Mouse (Mus musculus) CH12.LX (cell line): Measurements from ENCODE around the gene Cdkn2d. TPM values are rescaled to one million over a fixed set of nuclear protein-coding genes. Genes with fewer than 3 reads are reported as not detected.

Source experiments
- BHLHE40 ChIP-seq: IDR thresholded peaks from 2 replicates; pipeline ENCODE4 v1.6.1; 2011; ENCODE audit warnings: mild to moderate bottlenecking, low read depth, low read length, improper control_type of control experiment
- CHD2 ChIP-seq: IDR thresholded peaks from 2 replicates; pipeline ENCODE4 v1.6.1; 2011; ENCODE audit warnings: low read length, improper control_type of control experiment
- JUN ChIP-seq: IDR thresholded peaks from 2 replicates; pipeline ENCODE4 v1.6.1; 2011; ENCODE audit warnings: low read depth, mild to moderate bottlenecking, low read length, improper control_type of control experiment, moderate library complexity; ENCODE audit not compliant: insufficient read depth
- MAFK ChIP-seq: IDR thresholded peaks from 2 replicates; pipeline ENCODE4 v1.6.1; 2011; ENCODE audit warnings: low read length, improper control_type of control experiment; ENCODE audit not compliant: insufficient replicate concordance
- PAX5 ChIP-seq: IDR thresholded peaks from 2 replicates; pipeline ENCODE4 v1.6.1; 2012; ENCODE audit warnings: low read length, inconsistent platforms, mixed read lengths
- POLR2A ChIP-seq: IDR thresholded peaks from 2 replicates; pipeline ENCODE4 v1.6.1; 2011; ENCODE audit warnings: low read depth, mild to moderate bottlenecking, improper control_type of control experiment, low read length
- POLR2AphosphoS2 ChIP-seq: IDR thresholded peaks from 2 replicates; pipeline ENCODE4 v1.6.1; 2011; ENCODE audit warnings: low read depth, low read length, improper control_type of control experiment
- RCOR1 ChIP-seq: conservative IDR thresholded peaks from 2 replicates; pipeline ENCODE4 v1.6.1; 2012; ENCODE audit warnings: low read depth, mild to moderate bottlenecking, inconsistent platforms, low read length, improper control_type of control experiment
- SIN3A ChIP-seq: IDR thresholded peaks from 2 replicates; pipeline ENCODE4 v1.6.1; 2012; ENCODE audit warnings: low read length, improper control_type of control experiment, inconsistent platforms
- SMC3 ChIP-seq: IDR thresholded peaks from 2 replicates; pipeline ENCODE4 v1.6.1; 2011; ENCODE audit warnings: low read depth, low read length, improper control_type of control experiment
- TBP ChIP-seq: conservative IDR thresholded peaks from 2 replicates; pipeline ENCODE4 v1.6.1; 2011; ENCODE audit warnings: low read depth, low read length, improper control_type of control experiment
- ZNF384 ChIP-seq: IDR thresholded peaks from 2 replicates; pipeline ENCODE4 v1.6.1; 2012; ENCODE audit warnings: low read depth, low read length, improper control_type of control experiment, inconsistent platforms
- polyA plus RNA-seq: library from polyadenylated mRNA; unstranded; fragments of >175 nt; gene quantifications from 2 replicates; pipeline ENCODE4 v1.2.1, GENCODE M21; 2012; ENCODE audit warnings: low read depth; ENCODE audit not compliant: insufficient read length
- total RNA-seq, 2 experiments: library from RNA; depleted of rRNA; stranded (reverse); fragments of 300-350 nt in 1 of 2; fragments of >200 nt in 1 of 2; gene quantifications; 2 replicates each; pipeline ENCODE4 v1.2.3; 2012 to 2014

The Cdkn2d gene
- total and polyA plus RNA-seq, 3 experiments: 2.9 to 12.6 (median 7.1) TPM

DNA sequence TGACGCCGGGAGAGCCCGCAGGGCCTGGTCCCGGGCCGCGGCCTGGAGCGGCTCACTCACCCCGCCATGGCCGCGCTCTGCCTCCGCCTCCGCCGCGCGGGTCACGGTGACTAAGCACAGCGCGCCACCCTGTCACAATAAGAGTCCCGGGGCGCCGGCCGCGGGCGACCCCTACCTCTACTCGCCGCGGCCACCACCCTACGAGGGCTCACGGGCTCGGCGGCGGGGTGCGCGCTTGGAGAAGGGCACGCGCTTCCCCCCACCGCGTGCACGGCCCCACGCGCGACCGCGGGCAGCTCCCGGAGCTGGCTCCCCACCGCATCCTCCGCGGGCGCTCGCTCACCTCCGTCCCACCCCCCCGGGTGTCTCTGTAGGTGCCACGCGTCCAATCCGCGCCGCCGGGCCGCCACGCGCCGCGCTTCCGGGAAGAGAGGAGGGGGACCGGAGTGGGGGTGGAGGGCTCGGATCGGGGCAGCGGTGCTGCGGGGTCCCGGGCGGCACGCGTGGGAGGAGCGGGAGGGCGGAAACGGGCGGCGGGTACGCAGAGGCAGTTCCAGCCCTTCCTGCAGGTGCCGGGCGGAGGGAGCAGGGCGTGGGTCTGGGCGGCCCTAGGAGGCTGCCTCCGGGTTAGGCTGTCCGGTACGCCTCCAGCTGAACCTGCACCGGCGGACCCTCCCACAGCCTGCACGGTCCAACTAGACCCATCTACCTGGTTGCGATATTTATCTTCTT lies 52.3 kb downstream of the Cdkn2d start, which contains the start of gene Keap1 (continued):
- TF ChIP-seq TBP (no peak), POLR2AphosphoS2 (no peak), ZNF384 (no peak), SIN3A (peak; percentile 80), CHD2 (peak; percentile 28; the same call in 1 of the 2 replicates), POLR2A (peak; percentile 64), PAX5 (no peak), MAFK (peak; percentile 64; the same call in 1 of the 2 replicates), RCOR1 (no peak), SMC3 (no peak), BHLHE40 (peak; percentile 48; the same call in 1 of the 2 replicates), JUN (no peak)
- TF ChIP-seq, all 38 proteins: peak for 15

Other genes with a start within 250 kb of the Cdkn2d start
- gene Zglp1, start 224.3 kb downstream of the Cdkn2d start, total RNA-seq (2012; rRNA removed): 1.1 TPM in 1 of 2 replicates, not detected in the other
- 1.3 TPM in 1 of 2 replicates, not detected in the other for gene Zglp1, start 224.3 kb downstream of the Cdkn2d start, total RNA-seq (2014; rRNA removed)
- 0.87 and 0.98 TPM in 2 replicates for gene Zglp1, start 224.3 kb downstream of the Cdkn2d start, polyA plus RNA-seq
- 0.85 and 1.8 TPM in 2 replicates for gene Gm49373, start 218.3 kb downstream of the Cdkn2d start, total RNA-seq (2012; rRNA removed)
- 0.54 and 0.60 TPM in 2 replicates for gene Gm49373, start 218.3 kb downstream of the Cdkn2d start, total RNA-seq (2014; rRNA removed)
- gene Gm49373, start 218.3 kb downstream of the Cdkn2d start, polyA plus RNA-seq: 1.5 and 2.9 TPM in 2 replicates
- gene Fdx1l, start 217.8 kb downstream of the Cdkn2d start, total RNA-seq (2012; rRNA removed): 79.7 and 90.4 TPM in 2 replicates
- gene Fdx1l, start 217.8 kb downstream of the Cdkn2d start, total RNA-seq (2014; rRNA removed): 67.2 and 70.8 TPM in 2 replicates
- 105 and 112 TPM in 2 replicates for gene Fdx1l, start 217.8 kb downstream of the Cdkn2d start, polyA plus RNA-seq
- 20.6 and 30.5 TPM in 2 replicates for gene Gm38431, start 199.4 kb downstream of the Cdkn2d start, total RNA-seq (2012; rRNA removed)
- gene Gm38431, start 199.4 kb downstream of the Cdkn2d start, total RNA-seq (2014; rRNA removed): 0.26 and 1.1 TPM in 2 replicates
- gene Gm38431, start 199.4 kb downstream of the Cdkn2d start, polyA plus RNA-seq: 7.1 and 9.8 TPM in 2 replicates
- 30.8 and 31.3 TPM in 2 replicates for gene Raver1, start 199.4 kb downstream of the Cdkn2d start, total RNA-seq (2012; rRNA removed)
- 16.0 and 18.9 TPM in 2 replicates for gene Raver1, start 199.4 kb downstream of the Cdkn2d start, total RNA-seq (2014; rRNA removed)
- gene Raver1, start 199.4 kb downstream of the Cdkn2d start, polyA plus RNA-seq: 77.9 and 101 TPM in 2 replicates
- 64.3 and 80.0 TPM in 2 replicates for gene Tyk2, start 160.2 kb downstream of the Cdkn2d start, total RNA-seq (2012; rRNA removed)
- gene Tyk2, start 160.2 kb downstream of the Cdkn2d start, total RNA-seq (2014; rRNA removed): 39.0 and 40.6 TPM in 2 replicates
- 45.1 and 49.6 TPM in 2 replicates for gene Tyk2, start 160.2 kb downstream of the Cdkn2d start, polyA plus RNA-seq
- 227 and 230 TPM in 2 replicates for gene Cdc37, start 141.4 kb downstream of the Cdkn2d start, total RNA-seq (2012; rRNA removed)
- gene Cdc37, start 141.4 kb downstream of the Cdkn2d start, total RNA-seq (2014; rRNA removed): 84.1 and 87.2 TPM in 2 replicates
- gene Cdc37, start 141.4 kb downstream of the Cdkn2d start, polyA plus RNA-seq: 447 and 532 TPM in 2 replicates
- 4.1 and 4.8 TPM in 2 replicates for gene Pde4a, start 125.7 kb downstream of the Cdkn2d start, total RNA-seq (2012; rRNA removed)
- gene Pde4a, start 125.7 kb downstream of the Cdkn2d start, total RNA-seq (2014; rRNA removed): 1.2 and 1.7 TPM in 2 replicates
- gene Pde4a, start 125.7 kb downstream of the Cdkn2d start, polyA plus RNA-seq: 7.2 and 7.6 TPM in 2 replicates
- gene Keap1, start 52.0 kb downstream of the Cdkn2d start, total RNA-seq (2012; rRNA removed): 41.7 and 42.8 TPM in 2 replicates
- 16.2 and 18.4 TPM in 2 replicates for gene Keap1, start 52.0 kb downstream of the Cdkn2d start, total RNA-seq (2014; rRNA removed)
- 30.0 and 31.2 TPM in 2 replicates for gene Keap1, start 52.0 kb downstream of the Cdkn2d start, polyA plus RNA-seq
- gene S1pr5, start 43.0 kb downstream of the Cdkn2d start, total RNA-seq (2012; rRNA removed): not detected in 2 replicates
- not detected in 2 replicates for gene S1pr5, start 43.0 kb downstream of the Cdkn2d start, total RNA-seq (2014; rRNA removed)
- gene S1pr5, start 43.0 kb downstream of the Cdkn2d start, polyA plus RNA-seq: not detected in 2 replicates
- gene Atg4d, start 26.1 kb downstream of the Cdkn2d start, total RNA-seq (2012; rRNA removed): 13.5 and 14.3 TPM in 2 replicates
- 10.3 and 10.9 TPM in 2 replicates for gene Atg4d, start 26.1 kb downstream of the Cdkn2d start, total RNA-seq (2014; rRNA removed)
- 7.7 and 9.4 TPM in 2 replicates for gene Atg4d, start 26.1 kb downstream of the Cdkn2d start, polyA plus RNA-seq
- gene Kri1, start 3.4 kb downstream of the Cdkn2d start, total RNA-seq (2012; rRNA removed): 55.5 and 62.6 TPM in 2 replicates
- gene Kri1, start 3.4 kb downstream of the Cdkn2d start, total RNA-seq (2014; rRNA removed): 28.8 and 29.0 TPM in 2 replicates
- gene Kri1, start 3.4 kb downstream of the Cdkn2d start, polyA plus RNA-seq: 57.1 and 64.9 TPM in 2 replicates
- 1.4 and 2.6 TPM in 2 replicates for gene Ap1m2, start 20.9 kb upstream of the Cdkn2d start, total RNA-seq (2012; rRNA removed)
- gene Ap1m2, start 20.9 kb upstream of the Cdkn2d start, total RNA-seq (2014; rRNA removed): 0.51 TPM in 2 replicates
- 0.29 and 0.51 TPM in 2 replicates for gene Ap1m2, start 20.9 kb upstream of the Cdkn2d start, polyA plus RNA-seq
- 27.4 and 36.5 TPM in 2 replicates for gene Slc44a2, start 29.3 kb upstream of the Cdkn2d start, total RNA-seq (2012; rRNA removed)
- gene Slc44a2, start 29.3 kb upstream of the Cdkn2d start, total RNA-seq (2014; rRNA removed): 22.1 and 26.1 TPM in 2 replicates
- gene Slc44a2, start 29.3 kb upstream of the Cdkn2d start, polyA plus RNA-seq: 52.5 and 62.9 TPM in 2 replicates
- gene Ilf3, start 76.5 kb upstream of the Cdkn2d start, total RNA-seq (2012; rRNA removed): 77.3 TPM in 2 replicates
- gene Ilf3, start 76.5 kb upstream of the Cdkn2d start, total RNA-seq (2014; rRNA removed): 72.8 and 75.8 TPM in 2 replicates
- 128 and 145 TPM in 2 replicates for gene Ilf3, start 76.5 kb upstream of the Cdkn2d start, polyA plus RNA-seq
- 57.8 and 60.5 TPM in 2 replicates for gene Qtrt1, start 120.4 kb upstream of the Cdkn2d start, total RNA-seq (2012; rRNA removed)
- 43.1 and 48.1 TPM in 2 replicates for gene Qtrt1, start 120.4 kb upstream of the Cdkn2d start, total RNA-seq (2014; rRNA removed)
- gene Qtrt1, start 120.4 kb upstream of the Cdkn2d start, polyA plus RNA-seq: 52.4 and 56.8 TPM in 2 replicates
- 51.7 and 55.4 TPM in 2 replicates for gene Dnm2, start 133.5 kb upstream of the Cdkn2d start, total RNA-seq (2012; rRNA removed)
- gene Dnm2, start 133.5 kb upstream of the Cdkn2d start, total RNA-seq (2014; rRNA removed): 36.4 and 37.0 TPM in 2 replicates
- 64.3 and 66.0 TPM in 2 replicates for gene Dnm2, start 133.5 kb upstream of the Cdkn2d start, polyA plus RNA-seq
- gene Tmed1, start 218.8 kb upstream of the Cdkn2d start, total RNA-seq (2012; rRNA removed): 28.4 and 28.8 TPM in 2 replicates
- gene Tmed1, start 218.8 kb upstream of the Cdkn2d start, total RNA-seq (2014; rRNA removed): 21.7 and 25.5 TPM in 2 replicates
- gene Tmed1, start 218.8 kb upstream of the Cdkn2d start, polyA plus RNA-seq: 17.1 and 19.8 TPM in 2 replicates
- 0.46 and 0.89 TPM in 2 replicates for gene AB124611, start 234.8 kb upstream of the Cdkn2d start, total RNA-seq (2012; rRNA removed)
- gene AB124611, start 234.8 kb upstream of the Cdkn2d start, total RNA-seq (2014; rRNA removed): 1.5 TPM in 2 replicates
- 2.1 and 2.3 TPM in 2 replicates for gene AB124611, start 234.8 kb upstream of the Cdkn2d start, polyA plus RNA-seq